Mouse (Mus musculus) midbrain, embryonic 16.5 days (tissue): ENCODE measurements around the gene Pinlyp. TPM values are rescaled to one million over a fixed set of nuclear protein-coding genes. Genes with fewer than 3 reads are reported as not detected.
A peak's percentile ranks its signal among the peaks of the same experiment; 100 is the strongest.

Experiments used
- ATAC-seq: fragments of 200-750 bp; cut with Nextera tagmentation; 2 replicates; pipeline ENCODE4 v1.8.0; 2017; ENCODE audit warnings: moderate TSS enrichment
- H3K27ac ChIP-seq: fragments of 300-500 bp; sonication (generic); 2 replicates; pipeline ENCODE4 v1.5.1; 2014; ENCODE audit warnings: mild to moderate bottlenecking, low read length, mixed read lengths
- H3K27me3 ChIP-seq: fragments of 300-500 bp; sonication (generic); 2 replicates; pipeline ENCODE4 v1.6.1; 2014; ENCODE audit warnings: low read depth, low read length, mixed read lengths; ENCODE audit not compliant: control insufficient read depth, insufficient read depth
- H3K36me3 ChIP-seq: fragments of 300-500 bp; sonication (generic); 2 replicates; pipeline ENCODE4 v1.6.1; 2014; ENCODE audit warnings: mild to moderate bottlenecking, low read length, moderate library complexity, mixed read lengths; ENCODE audit not compliant: control insufficient read depth, insufficient read depth
- H3K4me1 ChIP-seq: fragments of 300-500 bp; sonication (generic); 2 replicates; pipeline ENCODE4 v1.6.1; 2014; ENCODE audit warnings: mild to moderate bottlenecking, low read length, mixed read lengths; ENCODE audit not compliant: control insufficient read depth, insufficient read depth
- H3K4me2 ChIP-seq: fragments of 300-500 bp; sonication (generic); 2 replicates; pipeline ENCODE4 v1.6.1; 2014; ENCODE audit warnings: mild to moderate bottlenecking, low read length, mixed read lengths
- H3K4me3 ChIP-seq: fragments of 300-500 bp; sonication (generic); 2 replicates; pipeline ENCODE4 v1.5.1; 2014; ENCODE audit warnings: low read depth, mild to moderate bottlenecking, low read length, moderate library complexity, mixed read lengths
- H3K9ac ChIP-seq: fragments of 300-500 bp; sonication (generic); 2 replicates; pipeline ENCODE4 v1.6.1; 2014; ENCODE audit warnings: low read depth, low read length, mixed read lengths
- H3K9me3 ChIP-seq: fragments of 300-500 bp; sonication (generic); replicated peaks from 2 replicates; pipeline ENCODE4 v1.6.1; 2014; ENCODE audit warnings: mild to moderate bottlenecking, low read length, mixed read lengths; ENCODE audit not compliant: control insufficient read depth, poor library complexity, severe bottlenecking
- WGBS: fragments of 180-500 bp; shearing (Covaris S2); extraction: QIAGEN DNeasy Blood & Tissue Kit; methylation state at CpG from one replicate; pipeline ENCODE4 v1.1.7; 2014; 5-methylcytosine and 5-hydroxymethylcytosine counted together
- polyA plus RNA-seq: library from polyadenylated mRNA; unstranded; fragments of >200 nt; fragmentation: Nextera tagmentation; extraction: Ambion mirVana; gene quantifications from 2 replicates; pipeline ENCODE4 v1.2.1, GENCODE M21; 2015

Gene Pinlyp
- polyA plus RNA-seq, 1 experiment from 2014 or later: not detected

GRCm38 (mm10) chr7:24499856-24500577 lies 45.9 kb downstream of the Pinlyp start:
- H3K4me1 ChIP-seq: no peaks in the 10 kb centered on the region
- H3K9me3 ChIP-seq: no peaks in the 10 kb centered on the region
- H3K4me3 ChIP-seq: no peak overlapping the region
- H3K27me3 ChIP-seq: no peaks in the 10 kb centered on the region
- peaks cover 16% of the 10 kb centered on the region for H3K36me3 ChIP-seq
- 23% methylated on average over 43 of the region's 43 CpGs for WGBS
- H3K9ac ChIP-seq: no peak overlapping the region
- H3K27ac ChIP-seq: no peak overlapping the region
- ATAC-seq: 0 out of 2 replicates have a peak, but pooled peaks have one; percentile 5
- no peak overlapping the region for H3K4me2 ChIP-seq

Other genes with a start within 250 kb of the Pinlyp start
- gene Zfp61, start 244.9 kb downstream of the Pinlyp start, polyA plus RNA-seq: 46.2 and 46.3 TPM in 2 replicates
- gene Zfp94, start 229.5 kb downstream of the Pinlyp start, polyA plus RNA-seq: 22.2 and 23.1 TPM in 2 replicates
- gene Tescl, start 212.2 kb downstream of the Pinlyp start, polyA plus RNA-seq: 0.29 TPM in 1 of 2 replicates, not detected in the other
- gene Lypd5, start 196.9 kb downstream of the Pinlyp start, polyA plus RNA-seq: not detected in 2 replicates
- gene Kcnn4, start 175.9 kb downstream of the Pinlyp start, polyA plus RNA-seq: 0.81 and 0.84 TPM in 2 replicates
- 38.3 and 39.4 TPM in 2 replicates for gene Smg9, start 146.5 kb downstream of the Pinlyp start, polyA plus RNA-seq
- gene Irgc1, start 93.8 kb downstream of the Pinlyp start, polyA plus RNA-seq: not detected in 2 replicates
- gene Plaur, start 83.6 kb downstream of the Pinlyp start, polyA plus RNA-seq: 1.6 and 1.8 TPM in 2 replicates
- 63.2 and 75.3 TPM in 2 replicates for gene Cadm4, start 64.1 kb downstream of the Pinlyp start, polyA plus RNA-seq
- gene Zfp428, start 39.1 kb downstream of the Pinlyp start, polyA plus RNA-seq: 298 and 327 TPM in 2 replicates
- 1.6 and 1.7 TPM in 2 replicates for gene AC161166.1, start 33.7 kb downstream of the Pinlyp start, polyA plus RNA-seq
- 26.3 and 26.9 TPM in 2 replicates for gene Irgq, start 15.4 kb downstream of the Pinlyp start, polyA plus RNA-seq
- 66.1 and 66.9 TPM in 2 replicates for gene Xrcc1, start 171 bp upstream of the Pinlyp start, polyA plus RNA-seq
- 26.5 and 30.7 TPM in 2 replicates for gene Ethe1, start 41.4 kb upstream of the Pinlyp start, polyA plus RNA-seq
- 18.2 and 20.9 TPM in 2 replicates for gene Zfp575, start 41.5 kb upstream of the Pinlyp start, polyA plus RNA-seq
- gene Phldb3, start 64.6 kb upstream of the Pinlyp start, polyA plus RNA-seq: not detected in 2 replicates
- 0.36 and 0.45 TPM in 2 replicates for gene Lypd3, start 90.4 kb upstream of the Pinlyp start, polyA plus RNA-seq
- not detected in 2 replicates for gene Tex101, start 130.6 kb upstream of the Pinlyp start, polyA plus RNA-seq
- gene BC049730, start 163.1 kb upstream of the Pinlyp start, polyA plus RNA-seq: not detected in 2 replicates
- not detected in 2 replicates for gene Gm4763, start 180.8 kb upstream of the Pinlyp start, polyA plus RNA-seq
- 0.46 and 0.62 TPM in 2 replicates for gene Cd177, start 214.2 kb upstream of the Pinlyp start, polyA plus RNA-seq
- gene Ceacam10, start 231.1 kb upstream of the Pinlyp start, polyA plus RNA-seq: 0.24 and 0.25 TPM in 2 replicates